Mouse (Mus musculus) cortical plate, adult 2 months (tissue): ENCODE measurements around the gene Pdf.

ENCODE experiments used
- CTCF ChIP-seq: fragments of 200-500 bp; IDR thresholded peaks from 2 replicates; pipeline ENCODE4 v1.5.1; 2011; ENCODE audit warnings: mild to moderate bottlenecking, control low read depth, low read length; ENCODE audit not compliant: insufficient read depth; ENCODE audit errors: extremely low read depth
- POLR2A ChIP-seq: fragments of 200-500 bp; IDR thresholded peaks from 2 replicates; pipeline ENCODE4 v1.6.1; 2011; ENCODE audit warnings: mild to moderate bottlenecking, low read length, control low read depth; ENCODE audit not compliant: insufficient read depth; ENCODE audit errors: extremely low read depth

DNA sequence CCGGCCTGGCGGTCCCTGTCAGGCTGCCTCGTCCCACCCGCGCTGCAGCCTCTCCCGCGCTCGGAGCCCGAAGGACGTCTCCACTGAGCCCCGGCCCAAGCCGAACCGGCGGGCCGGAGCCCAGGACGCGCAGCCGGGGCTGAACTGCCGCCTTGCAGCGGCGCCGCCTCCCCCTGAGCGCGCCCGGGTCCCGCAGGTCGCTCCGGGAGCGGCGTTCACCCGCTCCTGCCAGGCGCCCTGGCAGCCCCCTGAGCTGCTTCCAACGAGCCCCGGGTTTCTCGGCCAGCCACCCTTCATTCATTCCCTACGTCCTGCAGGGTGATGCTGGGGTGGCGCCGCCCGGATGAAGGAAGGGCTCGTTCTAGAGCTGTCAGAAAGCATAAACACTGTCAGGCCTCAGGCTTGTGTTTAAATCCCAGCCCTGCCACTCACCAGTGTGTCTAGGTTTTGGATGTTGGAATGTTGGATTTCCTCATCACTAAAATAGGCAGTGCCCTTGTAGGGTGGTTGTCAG, 16.8 kb downstream of the Pdf start:
- TF ChIP-seq CTCF (no peak), POLR2A (no peak)
